Mouse (Mus musculus): ENCODE results near the gene Col26a1. TPM values are rescaled to one million over a fixed set of nuclear protein-coding genes. Genes with fewer than 3 reads are reported as not detected.

Col26a1 gene
- polyA plus RNA-seq, 1 experiment from 2014 or later: 15.3 TPM

DNA sequence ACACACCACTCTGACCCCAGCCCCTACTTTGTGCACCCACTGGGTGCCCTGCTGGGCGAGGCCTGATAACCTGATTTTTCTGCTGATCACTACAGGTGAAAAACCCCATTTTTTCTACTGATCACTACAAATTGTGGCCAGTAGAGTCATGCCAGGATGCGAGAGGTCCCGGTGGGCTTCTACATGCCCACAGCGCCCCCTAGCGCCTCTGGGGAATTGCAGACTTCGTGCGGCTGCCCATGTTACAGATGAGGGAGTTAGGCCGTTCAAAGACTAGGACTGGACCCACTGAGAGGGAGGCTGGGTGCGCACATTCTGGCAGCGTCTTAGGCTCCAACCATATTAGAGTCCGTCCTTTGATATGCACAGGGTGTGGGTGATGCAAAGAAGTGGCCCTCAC, 168.1 kb downstream of the Col26a1 start:
- Histone ChIP-seq H3K27me3 (peaks cover 9% of the 10 kb centered on the region; the same call in 1 of the 2 replicates), H3K4me1 (peaks cover 14% of the 10 kb centered on the region), H3K36me3 (no peaks in the 10 kb centered on the region), H3K9me3 (no peaks in the 10 kb centered on the region), H3K9ac (replicated peaks) (peak overlapping the region; percentile 24; the same call in 1 of the 2 replicates), H3K27ac (replicated peaks) (no peak overlapping the region), H3K4me2 (replicated peaks) (peak overlapping the region; percentile 44), H3K4me3 (peak overlapping the region; percentile 17; the same call in 1 of the 2 replicates)
- ATAC-seq (replicated peaks): no peak
- 19% methylated on average over 11 of the region's 11 CpGs for WGBS

DNA sequence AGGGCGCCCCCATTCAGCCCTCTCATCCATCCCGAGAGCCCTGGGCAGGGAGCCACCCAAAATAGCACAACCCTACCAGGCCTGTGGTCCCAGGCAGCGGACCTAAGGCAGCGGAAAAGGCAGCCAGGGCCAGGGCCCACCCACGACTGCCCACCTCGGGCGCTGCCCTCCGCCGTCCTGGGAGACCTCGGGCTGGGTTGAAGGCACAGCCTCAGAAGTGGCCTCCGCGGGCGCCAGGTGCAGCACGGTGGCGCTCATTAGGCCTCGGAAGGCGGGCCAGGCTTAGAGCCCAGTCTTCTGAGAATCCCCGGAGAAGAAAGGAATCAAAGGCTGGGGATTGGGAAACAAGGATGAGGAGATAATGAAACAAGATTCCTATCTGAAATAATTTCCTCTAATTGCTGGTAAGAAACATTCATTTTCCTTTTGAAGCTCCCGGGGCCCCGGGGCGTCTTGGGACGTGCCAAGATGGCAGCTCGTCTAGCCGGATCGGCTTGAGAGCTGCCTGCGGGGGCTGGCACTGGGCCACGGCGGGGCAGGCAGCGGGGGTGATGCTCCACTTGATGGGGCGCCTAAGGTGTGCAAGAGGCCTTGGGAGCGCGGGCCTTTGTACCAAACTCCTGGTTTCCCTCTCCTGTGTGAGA, 168.7 kb downstream of the Col26a1 start:
- H3K4me1 ChIP-seq: peaks cover 14% of the 10 kb centered on the region
- peak overlapping the region; percentile 17; the same call in 1 of the 2 replicates for H3K4me3 ChIP-seq
- no peaks in the 10 kb centered on the region for H3K9me3 ChIP-seq
- H3K4me2 ChIP-seq (replicated peaks): peak overlapping the region; percentile 44
- WGBS: 14% methylated on average over 32 of the region's 32 CpGs
- ATAC-seq (replicated peaks): no peak
- peaks cover 9% of the 10 kb centered on the region; the same call in 1 of the 2 replicates for H3K27me3 ChIP-seq
- H3K27ac ChIP-seq (replicated peaks): no peak overlapping the region
- no peaks in the 10 kb centered on the region for H3K36me3 ChIP-seq
- peak overlapping the region; percentile 24; the same call in 1 of the 2 replicates for H3K9ac ChIP-seq (replicated peaks)

DNA sequence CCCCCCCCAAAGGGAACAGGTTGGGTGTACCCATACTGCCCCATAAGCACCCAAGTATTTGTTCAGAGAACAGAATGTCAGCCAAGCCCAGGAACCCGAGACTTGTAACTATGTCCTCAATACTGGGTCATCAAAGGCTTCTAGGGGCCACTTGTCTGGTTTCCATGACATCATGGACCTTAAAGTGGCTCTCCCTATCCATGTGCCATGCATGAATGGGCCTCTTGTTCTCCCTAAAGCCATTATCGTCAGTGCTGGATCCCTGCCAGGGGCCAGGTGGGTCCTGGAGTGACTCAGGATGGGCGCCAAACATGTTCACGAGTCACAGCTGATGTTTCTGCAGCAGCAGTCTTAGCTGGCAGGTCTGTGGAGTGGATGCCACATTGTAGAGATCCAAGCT, 172.3 kb downstream of the Col26a1 start:
- H3K27me3 ChIP-seq: 0 out of 2 replicates have a peak, but pooled peaks cover 4% of the 10 kb centered on the region
- H3K4me3 ChIP-seq: no peak overlapping the region
- no peak overlapping the region for H3K4me2 ChIP-seq (replicated peaks)
- H3K36me3 ChIP-seq: no peaks in the 10 kb centered on the region
- H3K9me3 ChIP-seq: no peaks in the 10 kb centered on the region
- ATAC-seq (replicated peaks): no peak
- H3K9ac ChIP-seq (replicated peaks): no peak overlapping the region
- H3K27ac ChIP-seq (replicated peaks): no peak overlapping the region
- 20% methylated on average over 4 of the region's 4 CpGs for WGBS
- peaks cover 11% of the 10 kb centered on the region for H3K4me1 ChIP-seq

DNA sequence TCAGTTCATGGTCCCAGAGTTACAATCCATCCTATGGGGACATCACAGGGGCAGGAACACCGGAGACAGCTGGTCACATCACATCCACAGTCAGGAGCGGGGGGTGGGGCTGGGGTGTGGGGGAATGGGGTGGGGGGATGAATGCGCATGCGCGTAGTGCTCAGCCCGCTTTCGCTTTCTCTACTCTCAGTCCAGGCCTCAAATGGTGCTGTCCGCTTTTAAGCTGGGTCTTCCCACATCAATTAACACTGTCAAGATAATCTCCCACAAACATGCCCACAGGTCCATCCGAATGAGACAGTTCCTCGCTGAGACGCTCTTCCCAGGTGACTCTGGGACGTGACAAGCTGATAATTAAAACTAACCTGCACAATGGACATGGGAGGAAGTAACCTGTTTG, 174.9 kb downstream of the Col26a1 start:
- H3K4me3 ChIP-seq: no peak overlapping the region
- H3K9me3 ChIP-seq: no peaks in the 10 kb centered on the region
- no peak overlapping the region for H3K4me2 ChIP-seq (replicated peaks)
- H3K27ac ChIP-seq (replicated peaks): no peak overlapping the region
- 81% methylated on average over 12 of the region's 12 CpGs for WGBS
- no peaks in the 10 kb centered on the region for H3K27me3 ChIP-seq
- no peaks in the 10 kb centered on the region for H3K36me3 ChIP-seq
- H3K9ac ChIP-seq (replicated peaks): no peak overlapping the region
- no peaks in the 10 kb centered on the region for H3K4me1 ChIP-seq
- no peak for ATAC-seq (replicated peaks)

- H3K4me1 ChIP-seq: no peaks in the 10 kb centered on the region
- no peak; the same call in 1 of the 2 replicates for ATAC-seq (replicated peaks)
- H3K27ac ChIP-seq (replicated peaks): no peak overlapping the region
- H3K4me2 ChIP-seq (replicated peaks): no peak overlapping the region
- H3K4me3 ChIP-seq: no peak overlapping the region
- H3K9ac ChIP-seq (replicated peaks): no peak overlapping the region
- no peaks in the 10 kb centered on the region for H3K9me3 ChIP-seq
- H3K27me3 ChIP-seq: no peaks in the 10 kb centered on the region
- no peaks in the 10 kb centered on the region for H3K36me3 ChIP-seq
- under 1% methylated on average over 9 of the region's 9 CpGs for WGBS
Measured at GRCm38 (mm10) chr5:136706803-136707202, 176.2 kb downstream of the Col26a1 start.

DNA sequence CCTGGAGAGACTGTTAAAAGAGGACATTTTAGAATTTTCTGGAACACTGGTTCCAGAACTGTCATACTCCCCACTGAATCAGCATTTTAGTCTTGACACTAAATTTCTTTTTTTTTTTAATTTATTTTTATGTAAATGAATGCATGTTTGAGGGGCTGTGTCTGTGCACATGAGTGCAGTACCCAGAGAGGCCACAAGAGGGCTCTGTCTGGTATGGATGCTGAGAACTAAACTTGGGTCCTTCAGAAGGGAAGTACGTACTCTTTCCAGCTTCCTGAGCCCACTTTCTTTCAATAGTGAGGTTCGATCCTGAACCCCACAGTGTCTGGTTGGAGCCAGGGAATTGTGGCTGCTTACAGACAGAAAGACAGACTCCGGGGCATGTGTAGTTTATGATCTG, 177.5 kb downstream of the Col26a1 start:
- no peaks in the 10 kb centered on the region for H3K36me3 ChIP-seq
- no peak for ATAC-seq (replicated peaks)
- H3K4me3 ChIP-seq: no peak overlapping the region
- no peaks in the 10 kb centered on the region for H3K9me3 ChIP-seq
- H3K9ac ChIP-seq (replicated peaks): no peak overlapping the region
- H3K27me3 ChIP-seq: no peaks in the 10 kb centered on the region
- H3K4me1 ChIP-seq: no peaks in the 10 kb centered on the region
- no peak overlapping the region for H3K4me2 ChIP-seq (replicated peaks)
- WGBS: 97% methylated on average over 3 of the region's 3 CpGs
- H3K27ac ChIP-seq (replicated peaks): no peak overlapping the region

DNA sequence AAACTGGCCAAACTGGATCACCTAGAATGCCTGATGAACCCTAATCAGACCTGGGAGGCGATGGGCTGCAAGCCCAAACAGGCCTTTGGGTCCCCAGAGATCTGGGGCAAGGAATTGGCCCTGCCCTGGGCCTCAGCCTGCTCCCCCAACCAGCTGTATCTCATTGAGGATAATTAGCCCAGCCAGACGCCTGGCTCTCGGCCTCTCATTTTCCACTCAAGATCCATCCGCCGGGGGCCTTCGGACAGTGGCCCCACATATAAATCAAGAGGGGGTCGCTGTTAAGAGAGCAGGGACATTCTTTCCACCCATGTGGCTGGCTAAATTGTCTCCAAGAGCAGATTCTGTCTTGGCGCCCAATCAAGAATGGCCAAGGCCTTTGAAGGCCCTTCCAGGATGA, 178.9 kb downstream of the Col26a1 start:
- H3K4me1 ChIP-seq: no peaks in the 10 kb centered on the region
- H3K4me3 ChIP-seq: no peak overlapping the region
- no peaks in the 10 kb centered on the region for H3K36me3 ChIP-seq
- no peak overlapping the region for H3K4me2 ChIP-seq (replicated peaks)
- no peak overlapping the region for H3K9ac ChIP-seq (replicated peaks)
- H3K9me3 ChIP-seq: no peaks in the 10 kb centered on the region
- H3K27me3 ChIP-seq: no peaks in the 10 kb centered on the region
- WGBS: 80% methylated on average over 8 of the region's 8 CpGs
- ATAC-seq (replicated peaks): no peak
- no peak overlapping the region for H3K27ac ChIP-seq (replicated peaks)

GRCm38 (mm10) chr5:136703751-136704150, 179.3 kb downstream of the Col26a1 start:
- no peak for ATAC-seq (replicated peaks)
- Histone ChIP-seq H3K27me3 (no peaks in the 10 kb centered on the region), H3K4me1 (no peaks in the 10 kb centered on the region), H3K9ac (replicated peaks) (no peak overlapping the region), H3K4me3 (no peak overlapping the region), H3K27ac (replicated peaks) (no peak overlapping the region), H3K4me2 (replicated peaks) (no peak overlapping the region), H3K36me3 (no peaks in the 10 kb centered on the region), H3K9me3 (no peaks in the 10 kb centered on the region)
- 43% methylated on average over 3 of the region's 3 CpGs for WGBS

DNA sequence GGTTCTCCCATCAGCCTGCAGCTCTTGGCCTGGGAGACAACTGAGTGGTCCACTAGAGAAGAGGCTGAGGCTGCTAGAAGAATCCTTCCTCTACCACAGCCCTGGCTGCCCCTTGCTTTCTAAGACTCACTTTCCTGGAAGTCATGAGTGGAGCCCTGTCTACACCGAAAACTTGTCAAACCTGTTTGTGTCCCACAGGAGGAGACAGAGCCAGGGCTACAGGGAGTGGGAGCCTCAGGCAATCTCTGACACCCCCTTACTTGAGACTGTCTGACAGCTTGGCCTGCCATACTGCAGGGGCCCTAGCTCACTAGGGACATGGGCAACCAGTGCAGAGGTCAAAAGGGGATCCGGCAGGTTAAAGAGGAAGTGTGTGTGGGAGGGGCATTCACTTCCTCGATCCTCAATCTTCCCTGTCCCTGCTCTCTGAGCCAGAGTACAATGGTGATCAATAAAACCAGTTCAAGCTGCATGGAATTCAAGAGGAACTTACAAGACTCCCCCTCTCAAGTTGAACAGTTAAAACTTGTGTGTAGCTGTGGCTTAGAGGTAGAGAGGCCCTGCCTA, 180.8 kb downstream of the Col26a1 start:
- H3K4me1 ChIP-seq: no peaks in the 10 kb centered on the region
- no peak overlapping the region for H3K9ac ChIP-seq (replicated peaks)
- H3K36me3 ChIP-seq: no peaks in the 10 kb centered on the region
- no peaks in the 10 kb centered on the region for H3K9me3 ChIP-seq
- no peaks in the 10 kb centered on the region for H3K27me3 ChIP-seq
- no peak overlapping the region for H3K4me2 ChIP-seq (replicated peaks)
- no peak for ATAC-seq (replicated peaks)
- whole genome bisulfite sequencing: 91% methylated on average over 3 of the region's 3 CpGs
- no peak overlapping the region for H3K4me3 ChIP-seq
- H3K27ac ChIP-seq (replicated peaks): no peak overlapping the region

DNA sequence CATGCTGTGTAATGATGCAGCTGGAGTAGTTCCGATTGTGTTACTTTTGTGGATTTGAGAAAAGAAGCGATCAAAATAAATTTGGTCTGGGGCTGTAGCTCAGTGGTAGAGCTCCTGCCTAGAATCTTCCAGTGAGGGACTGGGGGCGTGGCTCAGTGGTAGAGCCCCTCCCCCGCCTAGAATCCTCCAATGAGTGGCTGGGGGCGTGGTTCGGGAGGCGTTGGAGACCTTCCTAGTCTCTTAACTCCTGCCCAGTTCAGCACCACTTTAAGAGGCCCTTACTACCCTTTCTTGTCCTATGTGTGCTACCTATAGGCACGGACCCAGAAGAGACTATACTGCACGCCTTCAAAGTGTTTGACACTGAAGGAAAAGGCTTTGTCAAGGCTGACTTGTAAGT, 185.4 kb downstream of the Col26a1 start:
- Histone ChIP-seq H3K36me3 (no peaks in the 10 kb centered on the region), H3K9me3 (no peaks in the 10 kb centered on the region), H3K4me1 (no peaks in the 10 kb centered on the region), H3K27ac (replicated peaks) (no peak overlapping the region), H3K27me3 (no peaks in the 10 kb centered on the region), H3K9ac (replicated peaks) (no peak overlapping the region), H3K4me2 (replicated peaks) (no peak overlapping the region), H3K4me3 (no peak overlapping the region)
- ATAC-seq (replicated peaks): no peak
- 78% methylated on average over 9 of the region's 9 CpGs for WGBS

DNA sequence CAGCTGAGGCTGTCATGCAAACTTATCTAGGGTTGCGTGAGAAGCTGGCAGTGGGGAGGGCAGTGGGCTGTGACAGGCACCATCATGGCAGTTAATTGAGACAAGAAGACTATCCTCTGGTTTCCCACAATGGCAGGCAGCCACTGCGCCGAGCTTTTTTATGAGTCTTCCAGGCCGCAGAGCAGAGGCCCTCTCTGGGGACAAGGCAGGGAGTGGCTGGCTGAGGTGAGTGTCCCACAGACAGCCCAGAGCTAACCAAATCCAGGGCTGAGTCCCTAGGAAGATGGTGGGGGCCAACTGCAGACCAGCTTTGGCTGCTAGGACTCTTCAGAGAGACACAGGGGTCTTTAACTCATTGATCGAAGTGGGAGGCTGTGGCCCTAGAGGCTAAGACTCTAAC, 186.5 kb downstream of the Col26a1 start:
- ATAC-seq (replicated peaks): no peak
- Histone ChIP-seq H3K4me3 (no peak overlapping the region), H3K27ac (replicated peaks) (no peak overlapping the region), H3K9ac (replicated peaks) (no peak overlapping the region), H3K4me2 (replicated peaks) (no peak overlapping the region), H3K4me1 (no peaks in the 10 kb centered on the region), H3K27me3 (no peaks in the 10 kb centered on the region), H3K9me3 (no peaks in the 10 kb centered on the region), H3K36me3 (no peaks in the 10 kb centered on the region)
- WGBS: 83% methylated on average over 5 of the region's 5 CpGs

DNA sequence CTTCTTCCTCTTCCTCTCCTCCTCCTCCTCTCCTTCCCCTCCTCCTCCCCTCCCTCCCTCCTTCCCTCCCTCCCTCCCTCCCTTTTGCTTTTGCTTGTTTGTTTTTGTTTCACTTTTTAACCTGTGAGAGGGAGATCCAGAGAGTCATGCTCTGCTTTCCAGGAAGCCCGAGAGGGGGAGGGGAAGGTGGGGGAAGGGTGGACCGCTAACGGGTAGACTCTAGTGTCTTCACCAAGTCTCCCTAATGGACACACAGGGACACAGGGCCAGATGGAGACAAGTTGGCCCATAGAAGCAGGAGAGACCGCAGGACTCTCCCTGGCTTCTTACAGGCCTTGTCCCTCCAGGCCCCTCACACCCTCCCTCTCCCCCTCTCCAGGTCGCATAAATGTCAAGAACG, 188.0 kb downstream of the Col26a1 start:
- no peak overlapping the region for H3K4me2 ChIP-seq (replicated peaks)
- H3K4me1 ChIP-seq: no peaks in the 10 kb centered on the region
- no peak overlapping the region for H3K27ac ChIP-seq (replicated peaks)
- 82% methylated on average over 6 of the region's 6 CpGs for WGBS
- H3K36me3 ChIP-seq: no peaks in the 10 kb centered on the region
- no peak overlapping the region for H3K9ac ChIP-seq (replicated peaks)
- ATAC-seq (replicated peaks): no peak
- H3K9me3 ChIP-seq: no peaks in the 10 kb centered on the region
- no peaks in the 10 kb centered on the region for H3K27me3 ChIP-seq
- no peak overlapping the region for H3K4me3 ChIP-seq

- Histone ChIP-seq H3K9ac (replicated peaks) (no peak overlapping the region), H3K4me2 (replicated peaks) (no peak overlapping the region), H3K4me1 (no peaks in the 10 kb centered on the region), H3K9me3 (no peaks in the 10 kb centered on the region), H3K4me3 (no peak overlapping the region), H3K27me3 (no peaks in the 10 kb centered on the region), H3K36me3 (no peaks in the 10 kb centered on the region), H3K27ac (replicated peaks) (no peak overlapping the region)
- no peak for ATAC-seq (replicated peaks)
- WGBS: 83% methylated on average over 7 of the region's 7 CpGs
Measured at GRCm38 (mm10) chr5:136693418-136693817, 189.6 kb downstream of the Col26a1 start.

All from forebrain, embryonic 15.5 days (tissue).